Mouse (Mus musculus): ENCODE measurements around the gene Ulk3.

Gene Ulk3

DNA sequence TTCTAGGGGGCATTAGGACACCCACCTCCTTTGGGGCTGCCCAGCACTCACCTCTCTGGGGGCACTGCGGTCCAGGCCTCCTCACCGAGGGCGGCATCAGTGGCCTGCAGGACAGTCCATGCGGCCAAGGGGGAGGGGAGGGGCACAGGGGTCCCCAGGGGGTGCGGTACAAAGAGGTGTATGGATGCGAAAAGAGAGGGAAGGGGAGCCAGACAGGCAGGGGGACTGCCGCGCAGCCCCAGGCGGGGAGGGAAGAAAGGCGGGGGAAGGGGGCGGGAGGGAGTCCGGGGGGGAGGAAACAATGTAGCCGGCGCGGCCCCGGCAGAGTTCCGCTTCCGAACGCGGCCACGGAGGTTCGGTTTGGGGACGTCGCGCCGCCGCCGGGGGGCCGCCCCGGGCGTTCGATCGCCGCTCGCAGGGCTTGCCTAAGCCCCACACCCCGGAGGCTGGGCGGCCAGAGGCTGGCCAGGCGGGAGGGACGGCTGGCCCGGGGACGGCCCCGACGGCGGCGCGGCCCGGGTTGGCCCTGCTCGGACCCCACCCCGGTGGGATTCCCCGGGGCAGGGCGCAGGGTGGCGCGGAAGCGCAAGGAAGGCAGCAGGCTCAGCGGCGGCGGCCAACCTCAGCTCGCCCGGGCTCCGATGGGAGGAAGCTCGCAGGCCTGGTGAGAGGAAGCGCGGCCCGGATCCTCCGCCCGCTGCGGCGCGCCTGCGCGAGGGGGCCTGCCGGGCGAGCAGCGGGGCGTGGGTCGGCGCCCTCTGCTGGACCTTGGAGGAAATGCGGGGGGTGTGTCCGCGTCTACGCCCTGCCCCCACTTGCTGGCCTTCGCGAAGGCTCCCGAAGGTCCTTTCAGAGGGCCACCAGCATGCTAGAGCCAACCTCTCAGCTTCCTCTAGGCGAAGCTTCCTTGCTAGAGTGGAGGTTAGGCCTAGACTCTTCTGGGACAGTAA lies 56.0 kb downstream of the Ulk3 start:
- peak; percentile 92 for DNase-seq (ENCODE audit: low spot score)

All from T-cell, adult 2 months (primary cell).